Mouse (Mus musculus): ENCODE results near the gene Wfdc1. TPM values are rescaled to one million over a fixed set of nuclear protein-coding genes. Genes with fewer than 3 reads are reported as not detected.

The Wfdc1 gene
- total and polyA plus RNA-seq, 3 experiments, result not detected

GRCm38 (mm10) chr8:119635378-119635777 lies 30.8 kb upstream of the Wfdc1 start, which contains the start of gene Kcng4:
Gene Kcng4, minus strand, starts transcription at chr8:119635680.
- Histone ChIP-seq H3K79me2 (ENCODE audit: control insufficient read depth, insufficient read depth, low read length, poor library complexity) (no peaks in the 10 kb centered on the region), H3K27ac (ENCODE audit: control insufficient read depth, low read depth, low read length) (no peak within 1 kb of the TSS), H3K9ac (ENCODE audit: control insufficient read depth, low read depth, low read length, poor library complexity, severe bottlenecking) (no peak within 1 kb of the TSS), H3K4me1 (ENCODE audit: control insufficient read depth in 1 of 2, insufficient read depth in 2 of 2, low read length in 2 of 2) (no peaks in the 10 kb centered on the region), H3K9me3 (replicated peaks; ENCODE audit: insufficient read depth, low read length) (no peaks in the 10 kb centered on the region), H3K36me3 (ENCODE audit: control insufficient read depth in 1 of 2, insufficient read depth in 2 of 2, low read length in 2 of 2) (no peaks in the 10 kb centered on the region), H3K27me3 (ENCODE audit: control insufficient read depth in 1 of 2, insufficient read depth in 2 of 2, low read length in 2 of 2) (peaks cover 0 to 2% of the 10 kb centered on the region in 2 experiments; a peak in 2 of 4 replicates), H3K4me3 (ENCODE audit: control insufficient read depth in 1 of 2, insufficient read depth in 1 of 2, low read depth in 2 of 2, low read length in 2 of 2) (no peak within 1 kb of the TSS)
- no peak for DNase-seq (ENCODE audit: low read depth, low spot score)
- TF ChIP-seq MXI1 (IDR thresholded peaks at IDR 0.05; ENCODE audit: low read depth, low read length) (no peak), POLR2A (IDR thresholded peaks at IDR 0.05; ENCODE audit: control insufficient read depth in 1 of 2, insufficient read depth in 1 of 2, low read depth in 1 of 2, low read length in 2 of 2, poor library complexity in 1 of 2) (no peak), USF1 (IDR thresholded peaks at IDR 0.05; ENCODE audit: low read depth, low read length) (no peak), MAFK (IDR thresholded peaks at IDR 0.05; ENCODE audit: borderline replicate concordance, low read depth, low read length) (no peak)

DNA sequence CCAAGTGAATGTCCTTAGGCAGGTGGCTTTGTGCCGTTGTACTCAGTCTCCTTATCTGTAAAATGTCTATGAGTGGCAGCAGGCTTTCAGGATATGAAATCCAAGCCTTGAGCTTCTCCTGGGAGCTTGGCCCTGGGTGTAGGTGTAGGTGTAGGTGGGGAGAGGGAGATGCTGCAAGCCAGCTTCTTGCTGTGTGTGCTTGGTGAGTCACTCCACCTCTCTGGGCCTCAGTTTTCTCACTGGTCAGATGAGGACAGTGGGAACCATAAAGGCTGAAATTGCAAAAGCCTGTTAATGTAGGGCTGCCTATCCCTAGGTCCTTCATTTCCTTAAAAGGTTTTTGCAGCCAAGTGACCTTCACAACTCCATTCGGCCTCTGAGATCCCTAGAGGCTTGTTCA lies 30.2 kb upstream of the Wfdc1 start:
- H3K27ac ChIP-seq (ENCODE audit: control insufficient read depth, low read depth, low read length), result no peak overlapping the region
- H3K9me3 ChIP-seq (replicated peaks; ENCODE audit: insufficient read depth, low read length), result no peaks in the 10 kb centered on the region
- no peak overlapping the region for H3K4me3 ChIP-seq (ENCODE audit: control insufficient read depth in 1 of 2, insufficient read depth in 1 of 2, low read depth in 2 of 2, low read length in 2 of 2)
- H3K27me3 ChIP-seq (ENCODE audit: control insufficient read depth in 1 of 2, insufficient read depth in 2 of 2, low read length in 2 of 2), result peaks cover 0 to 2% of the 10 kb centered on the region in 2 experiments; a peak in 2 of 4 replicates
- no peaks in the 10 kb centered on the region for H3K36me3 ChIP-seq (ENCODE audit: control insufficient read depth in 1 of 2, insufficient read depth in 2 of 2, low read length in 2 of 2)
- no peak overlapping the region for H3K9ac ChIP-seq (ENCODE audit: control insufficient read depth, low read depth, low read length, poor library complexity, severe bottlenecking)
- H3K4me1 ChIP-seq (ENCODE audit: control insufficient read depth in 1 of 2, insufficient read depth in 2 of 2, low read length in 2 of 2), result no peaks in the 10 kb centered on the region
- no peak for TF ChIP-seq MXI1 (IDR thresholded peaks at IDR 0.05; ENCODE audit: low read depth, low read length)
- TF ChIP-seq POLR2A (IDR thresholded peaks at IDR 0.05; ENCODE audit: control insufficient read depth in 1 of 2, insufficient read depth in 1 of 2, low read depth in 1 of 2, low read length in 2 of 2, poor library complexity in 1 of 2), result no peak
- TF ChIP-seq TBP (IDR thresholded peaks at IDR 0.05; ENCODE audit: low read depth, low read length), result no peak
- no peak for TF ChIP-seq CHD1 (IDR thresholded peaks at IDR 0.05; ENCODE audit: low read depth, low read length)
- no peak for TF ChIP-seq ZKSCAN1 (IDR thresholded peaks at IDR 0.05; ENCODE audit: low read depth, low read length)
- no peak for TF ChIP-seq MEF2A (IDR thresholded peaks at IDR 0.05; ENCODE audit: extremely low read depth, insufficient replicate concordance, low read depth, low read length, poor library complexity, severe bottlenecking)
- no peak for TF ChIP-seq TAL1 (IDR thresholded peaks at IDR 0.05; ENCODE audit: low read length)
- no peak for TF ChIP-seq GATA1 (IDR thresholded peaks at IDR 0.05; ENCODE audit: low read depth, low read length)
- TF ChIP-seq NELFE (IDR thresholded peaks at IDR 0.05; ENCODE audit: low read depth, low read length), result no peak
- no peak for TF ChIP-seq BHLHE40 (IDR thresholded peaks at IDR 0.05; ENCODE audit: borderline replicate concordance, low read depth, low read length)
- no peak for TF ChIP-seq USF1 (IDR thresholded peaks at IDR 0.05; ENCODE audit: low read depth, low read length)
- no peak for TF ChIP-seq MAZ (IDR thresholded peaks at IDR 0.05; ENCODE audit: low read depth, low read length)
- no peak for TF ChIP-seq GABPA (IDR thresholded peaks at IDR 0.05; ENCODE audit: low read depth, low read length)
- TF ChIP-seq HCFC1 (IDR thresholded peaks at IDR 0.05; ENCODE audit: low read depth, low read length), result no peak
- TF ChIP-seq RAD21 (IDR thresholded peaks at IDR 0.05; ENCODE audit: low read depth, low read length), result no peak
- no peak for TF ChIP-seq CTCF (IDR thresholded peaks at IDR 0.05 in 2 of 3, conservative IDR thresholded peaks at IDR 0.05 in 1 of 3; ENCODE audit: control insufficient read depth in 1 of 3, insufficient read depth in 1 of 3, low read depth in 2 of 3, low read length in 3 of 3, poor library complexity in 1 of 3, severe bottlenecking in 1 of 3)
- DNase-seq (ENCODE audit: low read depth, low spot score), result no peak
- no peaks in the 10 kb centered on the region for H3K79me2 ChIP-seq (ENCODE audit: control insufficient read depth, insufficient read depth, low read length, poor library complexity)

All from MEL (cell line).